Mouse (Mus musculus) layer of hippocampus, postnatal 36 days (tissue): ENCODE measurements around the gene Slc16a6. TPM values are rescaled to one million over a fixed set of nuclear protein-coding genes. Genes with fewer than 3 reads are reported as not detected.
A peak's percentile ranks its signal among the peaks of the same experiment; 100 is the strongest.

Experiments
- DNase-seq, 2 experiments: peaks; one replicate each; pipeline ENCODE4 v3.0.0; 2022
- total RNA-seq, 2 experiments: library from RNA; stranded (reverse); gene quantifications; 2 replicates each; pipeline ENCODE4 v1.2.3; 2021

Gene Slc16a6
- total RNA-seq, 2 experiments from 2014 or later, result 5.2 to 6.2 TPM

GRCm38 (mm10) chr11:109443468-109444263, 29.7 kb downstream of the Slc16a6 start:
- DNase-seq, result no peak

- DNase-seq, result no peak
These were observed 31.1 kb downstream of the Slc16a6 start for GRCm38 (mm10) chr11:109442166-109442730.

- no peak for DNase-seq
These were observed 32.3 kb downstream of the Slc16a6 start for GRCm38 (mm10) chr11:109441119-109441518.

DNA sequence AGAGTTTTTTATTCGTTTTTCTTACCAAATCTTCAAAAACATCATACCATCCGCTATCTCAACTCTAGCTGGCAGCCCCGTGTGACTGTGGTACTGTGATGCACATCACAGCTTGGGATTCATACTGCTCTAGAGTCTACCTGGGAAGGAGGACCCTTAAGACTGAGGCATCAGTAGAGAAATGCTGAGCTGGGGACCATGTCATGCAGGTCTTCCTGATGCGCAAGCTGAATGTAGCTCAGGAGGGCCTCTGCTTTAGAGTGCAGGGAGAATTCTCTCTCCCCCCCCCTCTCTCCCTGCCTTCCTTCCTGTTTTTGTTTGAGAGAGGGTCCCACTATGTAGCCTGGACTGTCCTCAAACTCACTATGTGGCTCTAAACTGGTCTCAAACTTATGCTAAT, 32.8 kb downstream of the Slc16a6 start:
- no peak for DNase-seq

DNA sequence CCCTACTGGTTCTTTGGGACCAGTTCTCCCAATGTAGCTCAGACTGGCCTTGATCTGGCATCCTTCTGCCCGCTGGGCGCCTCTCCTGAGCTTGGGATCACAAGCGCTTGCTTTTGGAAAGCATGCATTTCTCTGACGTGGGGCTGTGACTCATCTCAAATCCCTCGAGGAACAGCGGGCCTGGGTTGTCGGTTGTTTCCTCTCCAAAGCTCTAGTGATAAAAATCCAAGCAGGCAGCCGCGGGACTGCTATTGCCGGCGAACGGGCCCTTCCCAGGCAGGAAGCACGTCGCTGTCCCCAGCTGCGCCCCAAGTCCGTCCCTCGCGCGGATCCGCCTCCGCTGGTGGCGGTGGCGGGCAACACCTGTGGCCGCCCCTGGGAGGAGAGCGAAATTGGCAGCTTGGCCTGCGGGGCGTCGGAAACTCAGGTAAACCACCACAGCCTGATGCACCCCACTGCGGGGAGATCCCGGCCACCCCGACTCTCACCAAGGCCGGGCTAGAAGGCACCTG, 33.5 kb downstream of the Slc16a6 start:
- DNase-seq, result peak; percentile 30 to 47

DNA sequence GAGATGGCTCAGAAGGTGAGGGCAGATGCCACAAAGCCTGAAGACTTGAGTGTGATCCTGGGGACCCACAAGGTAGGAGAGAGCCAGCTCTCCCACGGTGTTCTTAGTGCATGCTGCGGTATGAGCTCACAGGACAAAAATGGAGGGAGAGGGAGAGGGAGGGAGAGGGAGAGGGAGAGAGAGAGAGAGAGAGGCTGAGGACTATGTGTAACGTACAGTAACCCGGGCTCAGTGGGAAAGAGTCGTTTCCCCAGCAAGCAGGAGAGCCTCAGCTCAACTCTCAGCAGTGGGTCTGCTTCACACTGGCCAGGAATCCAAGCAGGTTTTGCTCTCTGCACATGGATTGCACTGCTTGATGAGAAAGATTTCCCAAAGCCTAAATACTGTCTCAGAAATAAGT, 34.2 kb downstream of the Slc16a6 start:
- DNase-seq, result no peak

DNA sequence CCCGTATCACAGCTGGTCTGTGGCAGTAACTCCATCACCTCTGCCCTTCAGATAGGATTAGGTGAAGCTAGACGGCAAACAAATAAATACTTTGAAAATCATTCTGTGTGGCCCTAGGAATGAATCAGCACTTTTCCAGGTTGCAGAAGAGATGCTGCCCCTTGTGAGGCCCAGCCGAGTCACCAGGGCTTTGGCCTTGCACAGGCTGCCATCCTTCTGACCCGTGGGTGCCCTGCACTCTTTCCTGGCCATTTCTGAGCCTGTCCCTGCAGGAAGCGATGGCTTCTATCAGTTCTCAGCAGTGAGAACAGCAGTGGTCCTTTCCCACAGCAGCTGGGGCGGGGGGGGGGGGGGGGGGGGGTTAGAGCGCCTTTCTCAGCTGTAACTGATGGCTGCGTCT, 36.5 kb downstream of the Slc16a6 start:
- no peak for DNase-seq

- DNase-seq, result no peak
These were observed 39.1 kb downstream of the Slc16a6 start for GRCm38 (mm10) chr11:109434233-109434798.

GRCm38 (mm10) chr11:109427353-109427752, 46.0 kb downstream of the Slc16a6 start:
- no peak for DNase-seq

DNA sequence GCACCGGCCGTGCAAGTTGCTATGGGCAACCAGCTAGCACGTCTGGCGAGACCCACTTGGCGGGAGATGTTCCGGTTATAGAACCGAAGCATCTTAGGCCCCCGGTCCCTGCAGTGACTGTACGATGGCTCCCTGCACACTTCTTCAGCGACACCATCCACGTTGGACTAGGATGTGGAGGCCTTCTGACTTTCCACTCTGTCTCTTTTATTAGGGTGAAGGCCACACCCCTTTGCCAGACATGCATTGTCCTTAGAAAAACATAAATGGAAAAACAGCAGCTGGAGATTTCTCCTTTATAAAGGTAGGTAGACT, 47.2 kb downstream of the Slc16a6 start:
- no peak for DNase-seq

DNA sequence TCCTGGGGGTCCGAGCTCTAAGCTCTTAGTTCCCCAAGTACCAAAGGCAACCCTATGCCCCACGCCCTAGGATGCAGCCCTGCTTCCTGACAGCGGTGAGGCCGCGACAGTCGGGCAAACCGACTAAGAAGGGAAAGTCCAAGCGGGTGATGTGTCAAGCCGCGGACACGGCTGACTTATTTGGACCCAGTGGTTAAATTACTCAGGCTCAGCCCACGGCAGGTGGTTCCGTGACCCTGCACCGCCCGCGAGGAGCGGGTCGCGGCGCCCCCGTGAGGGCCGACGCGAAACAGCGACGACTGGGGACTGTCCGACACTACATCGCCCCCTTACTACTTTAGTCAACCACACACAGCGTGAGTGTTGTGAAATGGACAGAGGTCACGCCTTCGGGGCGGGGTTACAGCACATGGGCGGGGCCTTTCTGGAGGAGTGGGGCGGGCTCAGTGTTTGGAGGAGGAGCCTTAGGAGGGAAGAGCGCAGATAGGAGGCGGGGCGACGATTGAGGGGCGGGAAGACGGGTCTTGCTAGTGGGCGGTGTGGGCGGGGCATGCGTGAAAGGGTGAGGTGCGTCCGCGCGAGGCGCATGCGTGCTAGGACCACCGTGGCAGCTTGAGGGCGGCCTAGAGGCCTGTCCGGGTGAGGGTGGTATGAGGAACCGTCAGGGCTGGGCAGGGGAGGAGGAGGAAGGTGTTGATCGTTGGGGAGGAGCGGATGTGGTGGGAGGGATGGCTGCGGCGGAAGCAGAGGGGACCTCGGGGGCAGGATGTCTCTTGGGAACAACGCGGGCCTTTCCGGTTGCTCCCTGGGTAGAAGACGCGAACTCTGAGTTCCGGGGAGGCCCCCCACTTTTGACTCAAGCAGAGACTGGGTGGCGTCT, 47.8 kb downstream of the Slc16a6 start, which contains the start of gene Amz2:
Amz2 (plus strand) TSS at position 555 of the 880 bp plus-strand sequence.
- peak; percentile 98 for DNase-seq

DNA sequence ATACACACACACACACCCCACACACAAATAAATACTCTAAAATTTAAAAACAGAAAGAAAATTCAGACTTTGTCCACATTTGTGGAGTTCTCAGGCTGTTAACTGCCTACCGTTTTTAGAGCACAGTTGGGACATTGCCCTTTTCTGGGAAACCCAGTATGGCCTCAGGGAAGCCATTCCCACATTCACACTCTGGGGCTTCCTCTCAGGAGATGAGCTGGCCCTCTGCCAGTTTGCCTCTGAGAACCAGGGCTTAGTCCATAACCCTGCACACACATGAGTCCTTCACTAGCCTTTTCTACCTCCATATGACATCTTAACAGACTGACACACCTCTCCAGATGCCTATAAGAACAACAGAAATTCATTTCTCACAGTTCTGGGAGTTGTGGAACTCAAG, 50.1 kb downstream of the Slc16a6 start:
- DNase-seq, result no peak

DNA sequence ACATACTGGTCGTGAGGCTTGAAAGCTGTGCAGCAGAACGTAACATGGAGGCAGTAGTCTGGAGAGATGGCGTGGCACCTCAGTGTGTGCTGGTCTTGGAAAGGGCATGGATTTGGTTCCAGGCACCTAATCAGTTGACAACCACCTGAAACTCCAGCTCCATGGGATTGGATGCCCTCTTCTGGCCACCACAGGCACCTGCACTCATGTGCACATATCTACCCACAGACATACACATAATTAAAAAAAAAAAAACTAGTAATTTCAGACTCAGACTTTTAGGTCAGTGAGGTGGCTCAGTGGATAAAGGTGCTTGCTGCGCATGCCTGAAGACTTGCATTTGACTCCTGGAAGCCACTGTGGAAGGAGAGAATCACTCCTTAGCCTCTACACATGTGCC, 51.1 kb downstream of the Slc16a6 start:
- no peak for DNase-seq

GRCm38 (mm10) chr11:109421205-109421604, 52.2 kb downstream of the Slc16a6 start:
- DNase-seq, result no peak

GRCm38 (mm10) chr11:109420567-109420962, 52.8 kb downstream of the Slc16a6 start:
- DNase-seq, result no peak

DNA sequence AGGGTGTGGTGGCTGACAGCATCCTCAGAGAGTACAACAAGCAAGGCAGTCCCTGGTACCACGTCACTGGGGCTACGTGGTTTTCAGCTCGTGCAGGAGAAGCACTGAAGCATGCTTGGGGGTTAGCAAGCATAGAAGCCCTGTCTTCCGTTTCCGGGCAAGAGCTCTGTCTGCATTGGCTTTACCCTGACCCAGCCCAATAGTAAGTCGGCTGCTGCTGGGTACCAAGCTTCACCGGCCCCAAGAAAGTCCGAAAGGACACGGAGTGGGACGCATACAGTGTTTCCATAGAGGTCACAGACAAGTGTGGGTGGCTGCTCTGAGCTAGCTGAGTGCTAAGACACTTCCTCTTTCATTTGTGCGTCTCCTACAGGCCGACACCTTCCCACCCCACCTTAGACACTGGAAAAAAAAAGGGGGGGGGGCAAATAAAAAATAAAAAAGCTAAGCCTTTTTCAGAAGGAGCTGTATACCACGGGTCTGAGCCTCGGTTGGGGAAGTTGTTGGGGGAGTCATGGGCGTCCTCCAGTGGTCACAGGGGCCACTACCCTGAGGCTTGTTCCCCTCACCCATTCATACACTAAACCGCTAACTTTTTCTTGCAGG, 53.3 kb downstream of the Slc16a6 start:
- DNase-seq, result no peak

DNA sequence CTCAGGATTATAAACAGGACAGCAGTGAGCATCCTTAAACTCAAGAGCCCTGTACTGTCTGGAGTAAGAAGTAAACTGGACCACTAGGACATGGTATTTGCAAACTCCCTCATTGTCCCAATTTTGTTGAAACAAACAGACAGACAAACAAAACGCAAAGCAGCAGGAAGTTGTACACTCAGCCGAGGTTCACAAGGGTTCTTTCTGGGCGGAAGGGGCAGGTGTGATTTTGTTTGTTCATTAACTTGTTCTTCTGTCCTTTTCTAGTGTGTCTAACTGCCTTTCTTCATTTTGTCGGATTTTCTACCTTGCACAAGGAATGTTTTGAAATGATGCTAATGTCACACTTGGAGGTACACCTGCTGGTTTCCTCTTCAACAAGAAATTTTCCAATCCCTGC, 53.9 kb downstream of the Slc16a6 start:
- no peak for DNase-seq

- no peak for DNase-seq
These were observed 55.8 kb downstream of the Slc16a6 start for GRCm38 (mm10) chr11:109417472-109418040.

DNA sequence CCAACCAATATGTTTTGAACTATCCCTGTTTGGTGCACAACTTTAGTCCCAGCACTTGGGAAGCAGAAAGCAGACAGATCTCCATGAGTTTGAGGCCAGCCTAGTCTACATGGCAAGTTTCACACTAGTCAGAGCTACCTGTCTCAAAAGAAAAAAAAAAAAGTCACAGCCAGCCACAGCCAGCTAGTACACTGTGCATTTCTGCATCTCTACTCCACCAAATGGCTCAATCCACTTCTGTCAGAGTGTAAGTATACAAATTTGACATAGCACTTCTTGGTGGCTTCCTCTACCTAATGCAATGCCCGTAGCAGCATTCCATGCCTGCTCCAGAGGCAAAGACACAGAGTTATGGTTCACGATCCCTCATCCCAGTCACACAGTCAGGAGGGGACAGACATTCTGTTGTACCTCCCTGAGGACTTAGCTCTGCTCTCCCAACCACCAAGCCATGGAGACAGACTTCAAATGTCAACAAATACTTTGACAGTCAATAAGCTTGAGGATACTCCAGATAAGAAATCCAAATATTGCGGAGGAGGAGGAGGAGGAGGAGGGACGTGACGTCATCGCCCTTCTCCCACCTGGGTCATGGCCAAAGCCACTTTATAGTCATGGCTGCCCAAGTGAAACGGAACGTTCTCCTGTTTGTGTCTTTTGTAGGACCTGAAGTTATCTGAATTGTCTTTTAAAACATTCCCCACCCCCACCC, 56.5 kb downstream of the Slc16a6 start:
- DNase-seq, result no peak

DNA sequence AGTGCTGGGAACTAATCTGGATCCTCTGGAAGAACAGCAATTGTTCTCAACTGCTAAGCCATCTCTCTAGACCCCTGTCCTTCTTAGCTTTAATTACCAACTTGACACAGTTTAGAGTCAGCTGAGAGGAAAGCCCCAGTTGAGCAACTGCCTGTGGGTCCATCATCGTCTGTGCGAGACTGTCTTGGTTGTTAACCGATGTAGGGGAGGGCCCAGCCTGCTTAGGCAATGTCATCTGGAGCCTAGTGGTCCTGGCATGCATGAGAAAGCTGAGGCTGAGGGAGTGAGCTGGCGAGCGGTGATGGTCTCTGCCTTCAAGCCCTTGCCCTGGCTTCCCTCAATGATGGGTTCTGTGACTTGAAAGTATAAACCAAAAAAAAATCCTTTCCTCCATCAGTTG, 58.6 kb downstream of the Slc16a6 start:
- DNase-seq, result no peak

DNA sequence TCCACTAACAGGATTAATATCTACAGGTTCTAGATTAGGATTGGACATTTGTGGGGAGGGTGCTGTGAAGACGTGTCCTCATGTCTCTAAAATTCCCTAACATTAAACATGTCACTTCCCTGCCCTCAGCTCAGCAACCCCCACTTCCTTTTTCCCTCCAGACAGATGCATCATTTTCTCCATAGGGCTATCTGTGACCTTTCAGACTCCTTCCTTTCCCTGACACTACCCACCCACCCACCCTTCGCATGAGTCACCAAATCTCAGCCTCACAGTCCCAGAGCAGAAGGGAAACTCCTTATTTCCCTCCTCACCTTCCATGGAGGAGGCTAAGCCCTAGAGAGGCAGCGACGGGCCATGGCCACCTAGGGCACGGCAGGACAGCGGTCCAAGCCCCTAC, 59.8 kb downstream of the Slc16a6 start, which contains the start of gene 9930022D16Rik:
9930022D16Rik (plus strand) TSS at position 301 of the 400 bp plus-strand sequence.
- no peak for DNase-seq
